Mouse (Mus musculus) G1E (cell line): ENCODE data around the gene Mmp11.

Experiments
- CTCF ChIP-seq: IDR thresholded peaks from 2 replicates; pipeline ENCODE4 v1.5.1; 2012; ENCODE audit warnings: low read depth, low read length, inconsistent platforms, mixed read lengths
- GATA1 ChIP-seq: IDR thresholded peaks from 2 replicates; pipeline ENCODE4 v1.6.1; 2012; ENCODE audit warnings: borderline replicate concordance, low read length, inconsistent platforms, mixed read lengths
- POLR2AphosphoS5 ChIP-seq: IDR thresholded peaks from 2 replicates; pipeline ENCODE4 v1.6.1; 2012; ENCODE audit warnings: low read depth, low read length, inconsistent platforms; ENCODE audit not compliant: insufficient replicate concordance

GRCm38 (mm10) chr10:75878836-75879235 is 57.5 kb downstream of the Mmp11 start:
- TF ChIP-seq CTCF = no peak
- no peak for TF ChIP-seq GATA1
- no peak for TF ChIP-seq POLR2AphosphoS5
